Mouse (Mus musculus) cerebellum, postnatal 10 days (tissue): ENCODE data around the gene Sparc.
A peak's percentile ranks its signal among the peaks of the same experiment; 100 is the strongest.

ENCODE experiments used
- DNase-seq, 2 experiments: peaks; one replicate each; pipeline ENCODE4 v3.0.0; 2021; ENCODE audit warnings: mixed read lengths in 2 of 2

The Sparc gene

GRCm38 (mm10) chr11:55422978-55423377 lies at the start of gene Sparc:
Gene Sparc (minus strand): TSS chr11:55423183.
- no peak for DNase-seq

- DNase-seq, result no peak
Observed at GRCm38 (mm10) chr11:55471467-55471866, 48.5 kb upstream of the Sparc start.

GRCm38 (mm10) chr11:55470761-55471160 lies 47.8 kb upstream of the Sparc start:
- DNase-seq, result no peak

GRCm38 (mm10) chr11:55469923-55470691 lies 47.1 kb upstream of the Sparc start:
- DNase-seq, result peak in 1 of 2 experiments; percentile 62

GRCm38 (mm10) chr11:55469048-55469843 lies 46.3 kb upstream of the Sparc start, which contains the start of gene G3bp1:
Gene G3bp1 (plus strand): TSS chr11:55469685.
- DNase-seq, result peak; percentile 99 to 100

- no peak for DNase-seq
Observed at GRCm38 (mm10) chr11:55468611-55469047, 45.6 kb upstream of the Sparc start.

- DNase-seq, result no peak
Observed at GRCm38 (mm10) chr11:55468012-55468411, 45.0 kb upstream of the Sparc start.

- DNase-seq, result no peak
Observed at GRCm38 (mm10) chr11:55465177-55465576, 42.2 kb upstream of the Sparc start.

- DNase-seq, result no peak
Observed at GRCm38 (mm10) chr11:55464707-55465106, 41.7 kb upstream of the Sparc start.

GRCm38 (mm10) chr11:55462149-55462548 lies 39.2 kb upstream of the Sparc start:
- DNase-seq, result no peak

GRCm38 (mm10) chr11:55461019-55461645 lies 38.1 kb upstream of the Sparc start, which contains the start of gene Atox1:
Gene Atox1 (minus strand): TSS chr11:55461239.
- DNase-seq, result peak; percentile 95 to 96

GRCm38 (mm10) chr11:55460559-55461018 lies 37.6 kb upstream of the Sparc start:
- peak in 1 of 2 experiments; percentile 43 for DNase-seq

- peak in 1 of 2 experiments; percentile 15 for DNase-seq
Observed at GRCm38 (mm10) chr11:55459850-55460558, 37.0 kb upstream of the Sparc start.

- no peak for DNase-seq
Observed at GRCm38 (mm10) chr11:55458501-55458900, 35.5 kb upstream of the Sparc start.

- no peak for DNase-seq
Observed at GRCm38 (mm10) chr11:55455166-55455565, 32.2 kb upstream of the Sparc start.

- no peak for DNase-seq
Observed at GRCm38 (mm10) chr11:55453640-55454039, 30.7 kb upstream of the Sparc start.

GRCm38 (mm10) chr11:55450311-55450710 lies 27.3 kb upstream of the Sparc start:
- DNase-seq, result no peak

- no peak for DNase-seq
Observed at GRCm38 (mm10) chr11:55449531-55449930, 26.5 kb upstream of the Sparc start.

GRCm38 (mm10) chr11:55446579-55446978 lies 23.6 kb upstream of the Sparc start:
- DNase-seq, result peak; percentile 90

GRCm38 (mm10) chr11:55444772-55445171 lies 21.8 kb upstream of the Sparc start:
- DNase-seq, result peak; percentile 73 to 94

- DNase-seq, result no peak
Observed at GRCm38 (mm10) chr11:55439718-55440117, 16.7 kb upstream of the Sparc start.

GRCm38 (mm10) chr11:55438031-55438430 lies 15.0 kb upstream of the Sparc start:
- peak; percentile 54 to 71 for DNase-seq
